Mouse (Mus musculus) bone marrow, adult 2 months (tissue): ENCODE results near the gene Ahrr.

Experiments
- CTCF ChIP-seq: fragments of 200-500 bp; IDR thresholded peaks from 2 replicates; pipeline ENCODE4 v1.5.1; 2011; ENCODE audit warnings: low read length, control low read depth; ENCODE audit not compliant: control insufficient read depth, insufficient read depth
- POLR2A ChIP-seq: fragments of 200-500 bp; IDR thresholded peaks from 2 replicates; pipeline ENCODE4 v1.6.1; 2011; ENCODE audit warnings: low read depth, mild to moderate bottlenecking, control low read depth, low read length, borderline replicate concordance; ENCODE audit not compliant: control insufficient read depth

DNA sequence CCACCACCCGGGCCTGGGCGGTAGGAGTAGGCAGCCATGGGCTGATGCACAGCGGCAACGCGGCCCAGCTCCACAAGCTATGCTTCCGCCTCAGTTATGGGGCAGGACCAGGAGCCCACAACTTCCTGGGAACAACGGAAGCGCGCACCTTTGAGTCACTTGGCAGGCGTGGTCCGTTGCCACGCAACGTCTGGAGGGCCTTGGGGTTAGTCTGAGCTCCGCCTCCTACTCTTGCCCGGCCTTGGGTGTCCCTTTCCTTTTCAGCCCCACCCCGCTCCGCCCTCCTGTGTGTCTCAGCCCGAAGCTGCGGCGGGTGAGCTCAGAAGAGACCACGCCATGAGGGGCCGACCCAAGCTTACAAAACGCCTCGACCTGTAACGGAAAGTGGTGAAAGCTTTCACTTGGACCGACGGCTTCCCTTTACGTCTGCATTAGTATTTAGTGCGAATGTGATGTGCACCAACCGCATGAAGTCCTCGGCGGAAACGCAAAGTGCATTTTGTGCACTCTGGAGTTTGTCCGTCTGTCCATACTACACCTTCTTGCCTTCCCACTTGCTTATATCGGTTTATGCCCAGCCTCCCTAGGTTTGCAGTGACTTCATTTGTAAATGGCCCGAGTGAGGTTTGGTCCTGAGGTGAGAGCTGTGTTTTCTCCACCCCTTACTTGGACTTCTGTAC is 25.2 kb upstream of the Ahrr start, which contains the start of gene Pdcd6:
- TF ChIP-seq POLR2A (peak; percentile 90), CTCF (no peak)
